Mouse (Mus musculus) embryonic facial prominence, embryonic 10.5 days (tissue): ENCODE measurements around the gene Hp. TPM values are rescaled to one million over a fixed set of nuclear protein-coding genes. Genes with fewer than 3 reads are reported as not detected.

Experiments used
- DNase-seq: peaks from one replicate; pipeline ENCODE4 v3.0.0-alpha.2; 2017; ENCODE audit warnings: low spot score
- H3K27ac ChIP-seq: fragments of 300-500 bp; sonication (generic); replicated peaks from 2 replicates; pipeline ENCODE4 v1.5.1; 2016; ENCODE audit warnings: mild to moderate bottlenecking
- H3K27me3 ChIP-seq: fragments of 300-500 bp; sonication (generic); replicated peaks from 2 replicates; pipeline ENCODE4 v1.6.1; 2016; ENCODE audit warnings: low read depth, mild to moderate bottlenecking; ENCODE audit not compliant: poor library complexity, severe bottlenecking
- H3K36me3 ChIP-seq: fragments of 300-500 bp; sonication (generic); replicated peaks from 2 replicates; pipeline ENCODE4 v1.6.1; 2016; ENCODE audit warnings: mild to moderate bottlenecking, moderate library complexity
- H3K4me1 ChIP-seq: fragments of 300-500 bp; sonication (generic); 2 replicates; pipeline ENCODE4 v1.6.1; 2016
- H3K4me3 ChIP-seq: fragments of 300-500 bp; sonication (generic); 2 replicates; pipeline ENCODE4 v1.5.1; 2016; ENCODE audit warnings: mild to moderate bottlenecking, moderate library complexity
- H3K9me3 ChIP-seq: fragments of 300-500 bp; sonication (generic); 2 replicates; pipeline ENCODE4 v1.6.1; 2016; ENCODE audit warnings: mild to moderate bottlenecking
- WGBS: fragments of 180-500 bp; shearing (Covaris S2); methylation state at CpG from one replicate; pipeline ENCODE4 v1.1.7; 2016; 5-methylcytosine and 5-hydroxymethylcytosine counted together
- polyA plus RNA-seq: library from polyadenylated mRNA; unstranded; fragments of >200 nt; fragmentation: Nextera tagmentation; extraction: Ambion mirVana; gene quantifications from 2 replicates; pipeline ENCODE4 v1.2.1, GENCODE M21; 2016

The Hp gene
- 0.94 and 1.1 TPM in 2 replicates for polyA plus RNA-seq

DNA sequence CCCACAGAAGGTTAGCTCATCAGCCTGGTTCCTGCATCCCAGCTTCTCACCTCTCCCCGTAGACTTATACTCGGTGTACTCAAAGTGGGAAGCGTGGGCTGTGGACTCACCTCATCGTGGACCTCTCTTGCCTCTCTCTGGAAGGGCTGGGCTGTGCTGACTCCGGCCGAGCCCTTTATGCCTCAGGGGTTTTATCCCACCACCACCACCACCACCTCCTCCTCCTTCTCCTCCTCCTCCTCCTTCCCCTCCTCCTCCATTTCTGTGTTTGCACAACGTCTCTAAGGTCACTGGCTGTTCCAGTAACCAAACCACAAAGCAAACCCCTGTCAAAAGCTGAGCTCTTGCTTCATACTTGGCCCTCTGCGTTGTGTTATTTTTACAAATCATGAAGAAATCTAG lies at the start of gene Hp:
Gene Hp, minus strand, starts transcription at position 273 of the 402 bp plus-strand sequence.
- Histone ChIP-seq H3K27me3 (no peaks in the 10 kb centered on the region), H3K4me3 (no peak within 1 kb of the TSS), H3K36me3 (no peaks in the 10 kb centered on the region), H3K9me3 (no peaks in the 10 kb centered on the region), H3K4me1 (no peaks in the 10 kb centered on the region), H3K27ac (no peak within 1 kb of the TSS)
- no peak for DNase-seq
- 62% methylated on average over 8 of the region's 8 CpGs for WGBS

DNA sequence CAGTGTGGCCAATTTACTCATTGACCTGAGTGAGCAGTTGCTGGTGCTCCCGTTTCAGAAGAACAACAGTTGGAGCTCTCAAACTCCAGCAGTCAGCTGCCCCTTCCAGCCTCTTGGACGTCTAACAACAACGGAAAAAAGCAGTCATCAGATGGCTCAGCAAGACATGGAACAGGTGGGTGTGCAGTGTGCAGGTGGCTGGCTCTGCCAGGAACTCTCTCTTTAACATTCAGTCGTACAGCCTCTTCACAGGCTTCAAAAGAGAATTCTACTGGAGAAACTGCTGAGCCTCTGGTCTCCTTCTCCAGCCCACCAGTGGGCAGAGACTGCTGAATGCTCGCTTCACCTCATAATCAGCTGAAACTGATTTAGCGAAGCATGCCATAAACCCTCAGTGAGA lies 49.7 kb upstream of the Hp start:
- H3K4me3 ChIP-seq = no peak overlapping the region
- WGBS = 76% methylated on average over 6 of the region's 6 CpGs

DNA sequence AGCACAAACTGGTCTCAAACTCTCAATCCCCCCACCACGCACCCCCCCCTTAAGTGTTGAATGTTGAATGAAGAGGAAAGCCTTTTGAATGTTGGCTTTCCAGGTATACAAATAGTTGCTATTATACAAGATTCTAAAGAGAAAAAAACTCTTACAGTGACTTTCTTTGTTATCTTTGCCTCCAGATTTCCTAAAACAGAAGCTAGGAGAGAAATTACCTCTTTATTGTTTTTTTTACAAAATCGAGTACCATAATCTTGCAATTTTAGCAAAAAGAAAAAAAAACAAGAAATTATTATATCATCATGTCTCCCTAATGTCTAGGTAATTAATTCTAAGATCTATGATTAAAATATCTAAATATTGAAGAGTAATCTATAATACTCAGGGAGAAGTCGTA lies 36.6 kb upstream of the Hp start:
- DNase-seq = no peak
- Histone ChIP-seq H3K9me3 (no peaks in the 10 kb centered on the region), H3K4me3 (no peak overlapping the region), H3K27ac (no peak overlapping the region), H3K27me3 (no peaks in the 10 kb centered on the region), H3K36me3 (no peaks in the 10 kb centered on the region), H3K4me1 (no peaks in the 10 kb centered on the region)
- 90% methylated on average over 3 of the region's 3 CpGs for WGBS

More for the DNA sequence above, 49.7 kb upstream of the Hp start:
- no peaks in the 10 kb centered on the region for H3K4me1 ChIP-seq
- no peak overlapping the region for H3K27ac ChIP-seq
- H3K36me3 ChIP-seq = no peaks in the 10 kb centered on the region
- DNase-seq = no peak
- no peaks in the 10 kb centered on the region for H3K27me3 ChIP-seq
- peaks cover 9% of the 10 kb centered on the region; the same call in 1 of the 2 replicates for H3K9me3 ChIP-seq

DNA sequence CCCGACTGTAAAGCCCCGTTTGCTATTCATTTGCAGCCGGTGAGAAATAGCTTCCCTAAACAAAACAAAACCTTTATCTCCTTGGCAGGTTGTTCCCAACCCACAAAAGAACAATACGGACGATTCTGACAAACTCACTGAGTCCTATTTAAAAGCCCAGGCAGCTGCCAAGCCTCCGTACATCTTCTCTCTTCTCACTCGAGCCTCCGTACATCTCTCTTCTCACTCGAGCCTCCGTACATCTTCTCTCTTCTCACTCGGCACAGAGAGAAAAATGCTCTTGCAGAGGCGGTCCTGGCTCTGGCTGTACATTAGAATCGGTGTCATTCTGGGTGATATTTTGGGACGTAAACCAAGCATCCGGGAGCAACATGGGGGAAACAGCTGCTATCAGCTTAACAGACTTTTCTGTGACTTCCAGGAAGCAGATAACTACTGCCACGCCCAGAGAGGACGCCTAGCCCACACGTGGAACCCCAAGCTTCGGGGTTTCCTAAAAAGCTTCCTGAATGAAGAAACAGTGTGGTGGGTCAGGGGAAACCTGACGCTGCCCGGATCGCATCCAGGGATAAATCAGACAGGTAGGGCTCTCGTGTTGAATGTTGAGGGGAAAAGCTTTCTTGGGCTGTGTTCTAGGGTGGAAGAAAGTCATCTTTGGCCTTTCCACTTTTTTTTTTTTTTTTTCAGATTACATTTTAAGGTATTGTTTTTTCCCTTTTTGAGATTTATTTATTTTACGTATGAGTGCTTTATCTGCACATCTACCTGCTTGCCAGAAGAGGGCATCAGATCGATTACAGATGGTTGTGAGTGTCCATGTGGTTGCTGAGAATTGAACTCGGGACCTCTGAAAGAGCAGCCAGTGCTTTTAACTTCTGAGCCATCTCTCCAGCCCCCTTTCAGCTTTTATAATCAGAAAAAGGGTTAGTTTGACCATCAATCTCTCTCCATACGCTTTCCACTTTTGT lies 35.6 kb upstream of the Hp start, which contains the start of gene Pkd1l3:
Gene Pkd1l3, plus strand, starts transcription at position 275 of the 968 bp plus-strand sequence.
- H3K27me3 ChIP-seq = no peaks in the 10 kb centered on the region
- DNase-seq = no peak
- no peaks in the 10 kb centered on the region for H3K9me3 ChIP-seq
- peak within 1 kb of the TSS; percentile 11; the same call in 1 of the 2 replicates for H3K4me3 ChIP-seq
- H3K4me1 ChIP-seq = peaks cover under 1% of the 10 kb centered on the region; the same call in 1 of the 2 replicates
- H3K27ac ChIP-seq = no peak within 1 kb of the TSS
- WGBS = 65% methylated on average over 27 of the region's 27 CpGs
- H3K36me3 ChIP-seq = no peaks in the 10 kb centered on the region

DNA sequence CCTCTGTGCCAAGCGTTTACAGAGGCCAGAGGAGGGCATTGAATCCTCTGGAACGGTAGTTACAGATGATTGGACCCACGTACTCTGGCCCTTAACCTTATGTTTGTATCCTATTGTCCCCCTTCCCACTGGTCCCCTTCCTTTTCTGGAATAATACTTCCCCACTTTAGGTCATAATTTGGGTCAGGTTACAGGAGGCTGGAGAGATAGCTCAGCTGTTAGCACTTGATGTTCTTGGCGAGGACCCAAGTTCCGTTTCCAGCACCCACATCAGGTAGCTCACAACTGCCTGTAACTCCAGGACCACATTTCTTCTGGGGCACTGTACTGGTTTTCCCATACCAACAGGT lies 30.2 kb upstream of the Hp start:
- Histone ChIP-seq H3K4me3 (peak overlapping the region; percentile 75), H3K9me3 (no peaks in the 10 kb centered on the region), H3K4me1 (peaks cover 19% of the 10 kb centered on the region), H3K27ac (peak overlapping the region; percentile 92), H3K27me3 (no peaks in the 10 kb centered on the region), H3K36me3 (peaks cover 18% of the 10 kb centered on the region)
- no peak for DNase-seq
- 21% methylated on average over 5 of the region's 5 CpGs for WGBS

DNA sequence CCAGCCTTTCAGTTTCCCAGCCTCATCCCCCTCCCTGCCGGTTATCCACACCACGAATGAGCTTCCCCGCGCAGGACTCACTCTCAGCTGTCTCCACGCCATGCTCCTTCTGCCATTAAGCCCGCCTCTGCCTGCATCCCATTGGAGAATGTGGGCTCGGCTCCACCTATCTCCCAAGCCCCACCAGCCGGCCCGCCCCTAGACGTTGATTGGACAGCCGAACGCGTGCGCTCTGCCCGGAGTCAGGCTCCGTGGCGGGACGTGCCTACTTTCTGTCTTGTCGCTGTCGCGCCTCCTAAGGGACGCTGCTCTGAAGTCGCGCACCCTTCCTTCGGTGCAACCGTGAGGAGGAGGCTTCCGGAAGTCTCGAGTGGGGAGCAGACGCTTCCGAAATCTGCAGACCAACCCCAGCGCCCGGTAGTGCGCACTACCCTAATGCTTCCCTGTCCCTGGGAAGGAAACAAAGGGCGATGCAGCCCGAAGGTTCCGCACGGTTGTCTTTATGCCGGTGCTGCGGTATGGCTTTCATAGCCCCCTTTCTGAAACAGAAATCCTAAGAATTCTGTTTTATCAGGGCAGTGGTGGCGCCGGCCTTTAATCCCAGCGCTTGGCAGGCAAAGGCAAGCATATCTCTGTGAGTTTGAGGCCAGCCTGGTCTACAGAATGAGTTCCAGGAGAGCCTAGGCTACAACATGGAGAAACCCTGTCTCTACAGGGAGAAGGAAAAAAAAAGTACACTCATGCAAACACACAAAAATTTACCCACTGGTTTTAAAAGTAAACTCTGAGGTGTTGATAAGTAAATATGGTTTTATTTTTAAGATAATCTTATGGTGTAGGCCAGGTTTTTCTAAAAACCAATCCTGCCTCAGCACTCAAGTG lies 29.5 kb upstream of the Hp start, which contains the start of gene Dhodh:
Gene Dhodh, minus strand, starts transcription at position 403 of the 882 bp plus-strand sequence.
- Histone ChIP-seq H3K4me3 (peak within 1 kb of the TSS; percentile 75), H3K27me3 (no peaks in the 10 kb centered on the region), H3K27ac (peak within 1 kb of the TSS; percentile 92), H3K4me1 (peaks cover 19% of the 10 kb centered on the region), H3K36me3 (peaks cover 24% of the 10 kb centered on the region), H3K9me3 (no peaks in the 10 kb centered on the region)
- DNase-seq = peak; percentile 96
- under 1% methylated on average over 42 of the region's 42 CpGs for WGBS

DNA sequence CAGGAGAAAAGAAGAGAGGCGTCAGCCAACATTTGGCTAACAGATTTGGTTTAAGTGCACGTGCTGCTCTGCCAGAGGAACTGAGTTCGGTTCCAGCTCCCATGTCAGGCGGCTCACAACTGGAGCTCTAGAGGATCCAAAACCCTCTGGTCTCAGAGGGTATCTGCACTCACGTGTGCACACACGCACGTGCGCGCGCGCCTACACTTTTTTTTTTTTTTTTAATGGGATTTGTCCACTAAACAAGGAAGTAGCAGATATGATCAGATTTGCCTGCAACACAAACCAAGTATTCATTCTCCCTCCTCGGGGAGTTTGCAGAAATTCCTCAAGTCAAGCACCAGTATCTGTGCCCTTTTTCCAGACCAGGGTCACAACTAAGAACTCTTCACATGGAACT lies 28.7 kb upstream of the Hp start:
- Histone ChIP-seq H3K27me3 (no peaks in the 10 kb centered on the region), H3K9me3 (no peaks in the 10 kb centered on the region), H3K27ac (peak overlapping the region; percentile 92), H3K4me3 (peak overlapping the region; percentile 75), H3K4me1 (peaks cover 19% of the 10 kb centered on the region), H3K36me3 (peaks cover 33% of the 10 kb centered on the region)
- DNase-seq = peak; percentile 47
- 11% methylated on average over 12 of the region's 12 CpGs for WGBS

DNA sequence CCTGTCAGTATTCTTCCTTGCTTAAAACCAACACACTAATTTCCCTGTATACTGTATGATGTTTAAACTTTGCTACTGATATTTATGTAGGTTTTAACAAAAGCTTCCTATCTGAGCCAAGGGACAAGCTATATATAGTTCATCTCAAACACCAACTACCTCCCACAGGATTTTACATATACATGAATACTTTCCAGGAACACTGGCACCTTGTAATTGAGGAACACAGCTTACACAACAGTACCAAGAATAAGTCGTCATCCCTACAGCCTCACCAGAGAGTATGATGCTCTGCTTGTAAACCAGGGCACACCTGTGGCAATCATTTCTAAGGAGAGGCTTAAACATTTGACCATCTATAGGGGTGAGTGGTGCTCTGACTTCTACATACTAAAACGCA lies 27.8 kb upstream of the Hp start:
- Histone ChIP-seq H3K36me3 (peaks cover 41% of the 10 kb centered on the region), H3K9me3 (no peaks in the 10 kb centered on the region), H3K4me3 (no peak overlapping the region), H3K27me3 (no peaks in the 10 kb centered on the region), H3K27ac (no peak overlapping the region), H3K4me1 (peaks cover 19% of the 10 kb centered on the region)
- WGBS = 83% methylated on average over 2 of the region's 2 CpGs
- no peak for DNase-seq

DNA sequence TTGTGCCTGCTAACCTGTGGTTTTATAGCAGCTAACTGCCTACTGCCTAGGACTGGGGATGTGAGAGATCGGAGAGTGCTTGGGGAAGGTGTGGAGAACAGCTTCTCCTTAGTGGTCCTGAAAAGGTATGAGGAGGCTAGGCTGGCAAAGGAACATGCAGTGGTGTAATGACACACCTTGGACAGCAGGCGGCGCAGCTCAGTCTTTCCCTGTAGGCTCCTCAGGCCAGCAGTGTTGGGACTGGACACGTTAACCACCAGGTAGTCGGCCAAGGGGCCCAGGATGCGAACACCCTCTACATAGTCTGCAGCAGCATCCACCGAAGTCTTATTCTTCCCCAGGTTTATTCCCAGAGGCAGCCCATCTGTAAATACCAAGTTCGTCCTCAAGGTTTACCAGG lies 16.9 kb upstream of the Hp start:
- Histone ChIP-seq H3K27me3 (no peaks in the 10 kb centered on the region), H3K9me3 (no peaks in the 10 kb centered on the region), H3K36me3 (peaks cover 81% of the 10 kb centered on the region), H3K4me1 (no peaks in the 10 kb centered on the region), H3K4me3 (no peak overlapping the region), H3K27ac (no peak overlapping the region)
- DNase-seq = peak; percentile 75
- 50% methylated on average over 8 of the region's 8 CpGs for WGBS

DNA sequence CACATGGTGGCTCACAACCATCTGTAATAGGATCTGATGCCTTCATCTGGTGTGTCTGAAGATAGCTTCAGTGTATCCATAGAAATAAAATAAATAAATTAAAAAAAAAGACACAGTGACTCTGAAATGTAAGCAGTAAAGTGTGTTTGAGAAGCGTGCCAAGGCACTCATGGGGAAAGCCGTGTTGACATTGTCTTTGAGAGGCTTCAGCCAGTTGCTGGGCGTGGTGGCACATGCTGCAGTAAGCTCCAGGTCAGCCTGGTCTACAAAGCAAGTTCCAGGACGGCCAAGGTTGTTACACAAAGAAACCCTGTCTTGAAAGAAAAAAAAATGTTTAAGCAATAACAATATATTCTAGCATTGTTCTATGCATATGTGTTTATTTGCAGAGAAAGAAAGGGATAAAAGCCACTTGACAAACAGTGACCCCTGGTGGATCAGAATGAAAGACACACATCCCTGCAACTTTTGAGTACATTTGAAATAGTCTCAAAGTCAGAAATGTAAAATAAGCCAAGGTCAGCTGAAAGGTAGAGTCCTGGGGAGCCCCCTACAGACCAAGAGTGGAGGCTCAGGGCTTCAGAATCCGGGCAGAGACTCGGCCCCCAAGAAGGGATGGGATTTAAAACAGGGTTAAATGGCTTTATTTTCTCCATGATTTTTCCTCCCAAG lies 14.3 kb upstream of the Hp start:
- 88% methylated on average over 6 of the region's 6 CpGs for WGBS

DNA sequence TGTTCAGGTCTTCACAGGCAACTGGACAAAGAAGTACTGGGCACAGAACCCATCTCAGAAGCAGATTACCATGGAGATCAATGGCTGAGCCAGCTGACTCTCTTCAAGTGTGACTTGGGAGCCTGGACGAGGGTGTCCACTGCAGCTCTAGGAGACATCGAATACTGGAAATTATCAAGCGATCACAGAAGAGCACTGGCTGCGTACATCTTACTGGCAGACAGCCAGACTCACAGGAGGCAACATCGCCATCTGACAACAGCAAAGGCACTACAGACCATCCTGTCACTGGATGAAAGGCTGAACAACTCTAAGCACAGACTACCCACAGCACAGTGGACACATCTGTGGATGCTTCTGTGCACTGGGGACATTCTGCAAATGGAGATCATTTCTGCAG lies 13.2 kb upstream of the Hp start:
- Histone ChIP-seq H3K36me3 (peaks cover 53% of the 10 kb centered on the region), H3K27me3 (no peaks in the 10 kb centered on the region), H3K4me1 (no peaks in the 10 kb centered on the region), H3K4me3 (no peak overlapping the region), H3K9me3 (no peaks in the 10 kb centered on the region), H3K27ac (no peak overlapping the region)
- WGBS = 97% methylated on average over 5 of the region's 5 CpGs
- no peak for DNase-seq

More for the DNA sequence above, 14.3 kb upstream of the Hp start:
- Histone ChIP-seq H3K27ac (no peak overlapping the region), H3K4me1 (no peaks in the 10 kb centered on the region), H3K36me3 (peaks cover 59% of the 10 kb centered on the region), H3K9me3 (no peaks in the 10 kb centered on the region), H3K4me3 (no peak overlapping the region), H3K27me3 (no peaks in the 10 kb centered on the region)
- DNase-seq = no peak

DNA sequence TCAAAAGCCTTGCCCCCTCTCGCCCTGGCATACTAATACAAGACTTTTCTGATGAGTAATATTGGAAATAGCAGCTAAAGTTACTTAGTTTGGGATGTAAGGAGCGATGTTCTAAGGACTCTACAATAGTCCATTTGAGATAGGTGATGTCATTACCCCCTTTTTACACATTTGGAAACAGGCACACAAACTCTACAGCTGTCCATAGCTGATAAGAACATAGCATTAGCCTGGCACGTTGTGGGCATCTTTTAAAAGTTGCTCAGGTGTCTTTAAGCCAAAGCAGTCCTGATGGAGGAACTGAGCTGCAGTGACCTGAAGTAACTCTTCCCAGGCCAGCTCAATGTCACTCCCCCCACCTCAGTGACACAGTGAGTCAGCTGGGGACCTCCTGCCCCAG lies 12.4 kb upstream of the Hp start:
- H3K9me3 ChIP-seq = no peaks in the 10 kb centered on the region
- no peak overlapping the region for H3K4me3 ChIP-seq
- no peak for DNase-seq
- no peaks in the 10 kb centered on the region for H3K4me1 ChIP-seq
- H3K27ac ChIP-seq = no peak overlapping the region
- no peaks in the 10 kb centered on the region for H3K27me3 ChIP-seq
- H3K36me3 ChIP-seq = peaks cover 46% of the 10 kb centered on the region
- 88% methylated on average over 3 of the region's 3 CpGs for WGBS
